Mouse (Mus musculus) heart, embryonic 14.5 days (tissue): Measurements from ENCODE around the gene Epb41. TPM values are rescaled to one million over a fixed set of nuclear protein-coding genes. Genes with fewer than 3 reads are reported as not detected.

Experiments
- ATAC-seq: fragments of 200-750 bp; cut with Nextera tagmentation; 2 replicates; pipeline ENCODE4 v1.8.0; 2017; ENCODE audit warnings: low read depth, moderate TSS enrichment; ENCODE audit not compliant: insufficient number of reproducible peaks, insufficient read depth, low FRiP score
- H3K27ac ChIP-seq, 2 experiments: fragments of 200-500 bp in 1 of 2; fragments of 300-500 bp in 1 of 2; sonication (generic) in 1 of 2; replicated peaks in 1 of 2; 2 replicates each; pipeline ENCODE4 v1.5.1; 2012 to 2014; ENCODE audit warnings: low read depth in 2 of 2, low read length in 2 of 2, control low read depth in 1 of 2, mild to moderate bottlenecking in 1 of 2, mixed read lengths in 1 of 2; ENCODE audit not compliant: control insufficient read depth in 1 of 2, insufficient read depth in 1 of 2
- H3K27me3 ChIP-seq: fragments of 300-500 bp; sonication (generic); 2 replicates; pipeline ENCODE4 v1.6.1; 2014; ENCODE audit warnings: mild to moderate bottlenecking, low read length, control low read depth; ENCODE audit not compliant: control insufficient read depth, insufficient read depth
- H3K36me3 ChIP-seq: fragments of 300-500 bp; sonication (generic); 2 replicates; pipeline ENCODE4 v1.6.1; 2014; ENCODE audit warnings: mild to moderate bottlenecking, control low read depth, low read length, mixed read lengths; ENCODE audit not compliant: control insufficient read depth, insufficient read depth
- H3K4me1 ChIP-seq, 2 experiments: fragments of 200-500 bp in 1 of 2; fragments of 300-500 bp in 1 of 2; sonication (generic) in 1 of 2; 2 replicates each; pipeline ENCODE4 v1.6.1; 2012 to 2014; ENCODE audit warnings: low read length in 2 of 2, control low read depth in 1 of 2, mixed read lengths in 1 of 2; ENCODE audit not compliant: control insufficient read depth in 2 of 2, insufficient read depth in 2 of 2
- H3K4me2 ChIP-seq: fragments of 300-500 bp; sonication (generic); 2 replicates; pipeline ENCODE4 v1.6.1; 2014; ENCODE audit warnings: mild to moderate bottlenecking, low read length
- H3K4me3 ChIP-seq, 2 experiments: fragments of 200-500 bp in 1 of 2; fragments of 300-500 bp in 1 of 2; sonication (generic) in 1 of 2; 2 replicates each; pipeline ENCODE4 v1.5.1; 2012 to 2014; ENCODE audit warnings: low read length in 2 of 2, mild to moderate bottlenecking in 2 of 2, control low read depth in 1 of 2, low read depth in 1 of 2, moderate library complexity in 1 of 2; ENCODE audit not compliant: control insufficient read depth in 1 of 2, insufficient read depth in 1 of 2
- H3K9ac ChIP-seq: fragments of 300-500 bp; sonication (generic); 2 replicates; pipeline ENCODE4 v1.6.1; 2014; ENCODE audit warnings: mild to moderate bottlenecking, low read length
- H3K9me3 ChIP-seq: fragments of 300-500 bp; sonication (generic); 2 replicates; pipeline ENCODE4 v1.6.1; 2016; ENCODE audit warnings: low read length, control low read depth; ENCODE audit not compliant: control insufficient read depth
- WGBS: fragments of 180-500 bp; shearing (Covaris S2); extraction: QIAGEN DNeasy Blood & Tissue Kit; methylation state at CpG from one replicate; pipeline ENCODE4 v1.1.7; 2014; 5-methylcytosine and 5-hydroxymethylcytosine counted together
- polyA plus RNA-seq: library from polyadenylated mRNA; unstranded; fragments of >200 nt; fragmentation: Nextera tagmentation; extraction: Ambion mirVana; gene quantifications from 2 replicates; pipeline ENCODE4 v1.2.1, GENCODE M21; 2014

The Epb41 gene
- polyA plus RNA-seq, 1 experiment from 2014 or later, result 45.7 TPM

- ATAC-seq, result no peak
- H3K4me1 ChIP-seq, result peaks cover 8 to 53% of the 10 kb centered on the region in 2 experiments; a peak in 3 of 4 replicates
Observed at GRCm38 (mm10) chr4:131883571-131883970, 191.6 kb downstream of the Epb41 start.

GRCm38 (mm10) chr4:131881306-131881705 lies 193.8 kb downstream of the Epb41 start:
- Histone ChIP-seq H3K4me1 (peaks cover 13 to 67% of the 10 kb centered on the region in 2 experiments), H3K9ac (no peak overlapping the region), H3K27me3 (no peaks in the 10 kb centered on the region), H3K27ac (no peak overlapping the region), H3K4me2 (no peak overlapping the region), H3K9me3 (no peaks in the 10 kb centered on the region), H3K4me3 (no peak overlapping the region), H3K36me3 (peaks cover 18% of the 10 kb centered on the region)
- 83% methylated on average over 7 of the region's 7 CpGs for WGBS
- ATAC-seq, result no peak

More at GRCm38 (mm10) chr4:131883571-131883970, 191.6 kb downstream of the Epb41 start:
- Histone ChIP-seq H3K9ac (no peak overlapping the region), H3K27me3 (no peaks in the 10 kb centered on the region), H3K36me3 (peaks cover 27% of the 10 kb centered on the region), H3K4me2 (no peak overlapping the region), H3K4me3 (no peak overlapping the region), H3K9me3 (no peaks in the 10 kb centered on the region), H3K27ac (no peak overlapping the region)
- WGBS, result 65% methylated on average over 6 of the region's 6 CpGs

GRCm38 (mm10) chr4:131879692-131880091 lies 195.4 kb downstream of the Epb41 start:
- ATAC-seq, result no peak
- no peak overlapping the region; a peak in 1 of 4 replicates for H3K27ac ChIP-seq
- H3K9me3 ChIP-seq, result no peaks in the 10 kb centered on the region
- H3K27me3 ChIP-seq, result no peaks in the 10 kb centered on the region
- peaks cover 2% of the 10 kb centered on the region; the same call in 1 of the 2 replicates for H3K36me3 ChIP-seq
- H3K4me1 ChIP-seq, result peaks cover 10 to 74% of the 10 kb centered on the region in 2 experiments
- H3K4me3 ChIP-seq, result no peak overlapping the region
- H3K9ac ChIP-seq, result no peak overlapping the region
- H3K4me2 ChIP-seq, result no peak overlapping the region
- WGBS, result 54% methylated on average over 1 of the region's 1 CpGs

GRCm38 (mm10) chr4:131876836-131877235 lies 198.3 kb downstream of the Epb41 start:
- H3K4me3 ChIP-seq, result no peak overlapping the region
- no peak overlapping the region for H3K9ac ChIP-seq
- no peaks in the 10 kb centered on the region for H3K27me3 ChIP-seq
- peaks cover 5 to 60% of the 10 kb centered on the region in 2 experiments for H3K4me1 ChIP-seq
- no peak overlapping the region for H3K27ac ChIP-seq
- peak overlapping the region; percentile 25; the same call in 1 of the 2 replicates for H3K4me2 ChIP-seq
- no peak for ATAC-seq
- WGBS, result 64% methylated on average over 2 of the region's 2 CpGs
- H3K36me3 ChIP-seq, result no peaks in the 10 kb centered on the region
- no peaks in the 10 kb centered on the region for H3K9me3 ChIP-seq

- H3K4me1 ChIP-seq, result peaks cover 5 to 49% of the 10 kb centered on the region in 2 experiments
- H3K9me3 ChIP-seq, result no peaks in the 10 kb centered on the region
- H3K9ac ChIP-seq, result peak overlapping the region; percentile 100
- H3K27ac ChIP-seq, result no peak overlapping the region
- no peaks in the 10 kb centered on the region for H3K36me3 ChIP-seq
- WGBS, result 43% methylated on average over 3 of the region's 3 CpGs
- H3K4me2 ChIP-seq, result peak overlapping the region; percentile 96
- H3K4me3 ChIP-seq, result peak overlapping the region in 1 of 2 experiments; percentile 100; a peak in 3 of 4 replicates
- H3K27me3 ChIP-seq, result no peaks in the 10 kb centered on the region
- no peak for ATAC-seq
Observed at GRCm38 (mm10) chr4:131875242-131875641, 199.9 kb downstream of the Epb41 start.

GRCm38 (mm10) chr4:131874567-131874966 lies 200.6 kb downstream of the Epb41 start:
- peak overlapping the region; percentile 92 to 100 for H3K27ac ChIP-seq
- peak overlapping the region; percentile 99 to 100 for H3K4me3 ChIP-seq
- no peaks in the 10 kb centered on the region for H3K27me3 ChIP-seq
- ATAC-seq, result no peak
- WGBS, result 1% methylated on average over 11 of the region's 11 CpGs
- no peaks in the 10 kb centered on the region for H3K9me3 ChIP-seq
- no peaks in the 10 kb centered on the region for H3K36me3 ChIP-seq
- H3K4me1 ChIP-seq, result peaks cover 5 to 46% of the 10 kb centered on the region in 2 experiments
- peak overlapping the region; percentile 100 for H3K9ac ChIP-seq
- H3K4me2 ChIP-seq, result peak overlapping the region; percentile 96

GRCm38 (mm10) chr4:131874169-131874536 lies 201.0 kb downstream of the Epb41 start:
- H3K36me3 ChIP-seq, result no peaks in the 10 kb centered on the region
- WGBS, result 0% methylated on average over 20 of the region's 20 CpGs
- H3K4me1 ChIP-seq, result peaks cover 5 to 44% of the 10 kb centered on the region in 2 experiments

More at GRCm38 (mm10) chr4:131874169-131874536, 201.0 kb downstream of the Epb41 start:
- peak overlapping the region; percentile 96 for H3K4me2 ChIP-seq
- peak overlapping the region; percentile 99 to 100 for H3K4me3 ChIP-seq
- ATAC-seq, result no peak
- H3K27me3 ChIP-seq, result no peaks in the 10 kb centered on the region
- no peaks in the 10 kb centered on the region for H3K9me3 ChIP-seq
- H3K27ac ChIP-seq, result peak overlapping the region; percentile 92 to 100
- H3K9ac ChIP-seq, result peak overlapping the region; percentile 100
